Mouse (Mus musculus): ENCODE results near the gene Acads.

- TF ChIP-seq CTCF (IDR thresholded peaks at IDR 0.05; ENCODE audit: borderline replicate concordance, extremely low read depth, insufficient read depth, insufficient read length) = no peak
- TF ChIP-seq POLR2A (IDR thresholded peaks at IDR 0.05; ENCODE audit: borderline replicate concordance, extremely low read depth, insufficient read depth, insufficient read length, poor library complexity, severe bottlenecking) = no peak
These were observed 47.7 kb upstream of the Acads start for GRCm38 (mm10) chr5:115166815-115167194.
